Mouse (Mus musculus) thymus, postnatal 4 days (tissue): ENCODE data around the gene Gm8909.
"Not testable (repeated sequence)": the region's sequence is repeated elsewhere in the genome, so short reads cannot be mapped to it uniquely, and the experiment has no call there.

Experiments used
- DNase-seq: peaks from one replicate; pipeline ENCODE4 v3.0.0; 2021

Gm8909 gene

DNA sequence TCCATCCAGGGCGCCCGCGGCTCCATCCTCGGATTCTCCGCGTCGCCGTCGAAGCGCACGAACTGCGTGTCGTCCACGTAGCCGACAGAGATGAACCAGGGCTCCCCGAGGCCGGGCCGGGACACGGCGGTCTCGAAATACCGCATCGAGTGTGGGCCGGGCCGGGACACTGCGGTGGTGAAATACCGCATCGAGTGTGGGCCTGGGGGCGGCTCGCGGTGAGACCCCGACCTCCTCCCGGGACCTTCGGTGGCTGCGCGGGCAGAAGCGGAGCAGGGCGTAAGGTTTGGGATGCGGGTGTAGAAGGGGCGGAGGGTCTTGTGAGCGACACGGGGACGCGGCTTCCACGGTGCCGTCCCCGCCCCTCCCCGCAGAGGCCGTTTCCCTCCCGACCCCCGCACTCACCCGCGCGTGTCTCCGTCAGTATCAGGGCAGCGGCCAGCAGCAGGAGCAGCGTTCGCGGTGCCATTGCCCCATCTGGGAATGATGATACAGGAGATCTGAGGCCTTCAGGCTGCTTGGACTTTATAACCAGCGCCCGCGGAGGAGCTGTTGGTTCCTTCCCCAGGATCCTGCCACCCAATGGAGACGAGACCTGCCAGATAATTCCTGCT lies at the start of gene Gm8909:
Gene Gm8909, minus strand, starts transcription at position 499 of the 614 bp plus-strand sequence.
- DNase-seq = peak; percentile 64

- no peak for DNase-seq
Measured at GRCm38 (mm10) chr17:36215586-36215985, 47.2 kb upstream of the Gm8909 start.

DNA sequence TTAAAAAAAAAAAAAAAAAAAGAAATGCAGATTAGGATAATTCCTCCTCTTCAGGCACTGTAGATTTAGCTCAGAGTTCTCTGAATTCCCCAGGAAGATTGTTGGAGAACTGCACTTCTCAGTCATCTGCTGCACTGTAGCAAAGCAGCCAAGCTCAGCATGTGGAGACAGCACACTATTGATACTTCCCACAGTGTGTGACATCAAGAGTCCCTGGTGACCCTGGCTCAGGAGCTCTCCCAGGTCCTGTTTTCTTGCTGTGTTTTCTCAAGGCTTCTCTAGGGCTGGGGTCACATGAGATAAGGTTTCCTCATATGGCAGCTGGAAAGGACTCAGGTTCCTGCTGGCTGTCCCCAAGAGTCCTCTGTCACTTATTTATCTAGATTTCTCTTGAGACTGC lies 38.5 kb upstream of the Gm8909 start:
- peak; percentile 5 for DNase-seq

DNA sequence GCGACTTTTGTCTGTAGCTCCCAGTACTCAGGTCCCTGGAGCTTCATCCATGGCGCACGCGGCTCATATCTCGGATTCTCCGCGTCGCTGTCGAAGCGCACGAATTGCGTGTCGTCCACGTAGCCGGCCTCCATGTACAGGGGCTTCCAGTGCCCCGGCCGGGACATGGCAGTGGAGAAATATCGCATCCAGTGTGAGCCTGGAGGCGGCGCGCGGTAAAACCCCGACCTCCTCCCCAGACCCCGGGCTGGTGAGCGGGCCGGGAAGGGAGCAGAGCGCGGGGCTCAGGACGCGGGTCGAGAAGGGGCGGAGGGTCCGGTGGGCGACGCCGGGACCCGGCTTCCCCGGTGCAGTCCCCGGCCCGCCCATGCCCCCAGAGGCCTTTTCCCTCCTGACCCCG lies 37.5 kb upstream of the Gm8909 start:
- DNase-seq = peak; percentile 54

- peak; percentile 51 for DNase-seq
Measured at GRCm38 (mm10) chr17:36205456-36205855, 37.1 kb upstream of the Gm8909 start.

- peak; percentile 4 for DNase-seq
Measured at GRCm38 (mm10) chr17:36201851-36202250, 33.5 kb upstream of the Gm8909 start.

DNA sequence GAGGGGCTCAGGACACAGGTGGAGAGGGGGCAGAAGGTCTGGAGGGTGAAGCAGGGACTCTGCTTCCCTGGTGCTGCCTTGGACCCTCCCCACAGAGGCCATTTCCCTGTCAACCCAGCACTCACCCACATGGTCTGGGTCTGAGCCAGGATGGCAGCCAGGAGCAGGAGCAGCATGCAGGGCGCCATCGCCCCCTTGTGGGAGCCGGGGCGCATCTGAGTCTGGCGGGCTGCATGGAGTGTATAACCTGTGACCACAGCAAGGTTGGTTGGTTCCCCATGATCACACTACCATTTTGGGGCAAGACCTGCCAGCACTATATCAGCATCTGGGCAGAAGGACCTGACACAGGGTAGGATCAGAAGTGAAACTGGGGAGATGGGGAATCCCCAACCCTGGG lies 30.0 kb upstream of the Gm8909 start:
- peak; percentile 92 for DNase-seq

- no peak for DNase-seq
Measured at GRCm38 (mm10) chr17:36194471-36194870, 26.1 kb upstream of the Gm8909 start.

GRCm38 (mm10) chr17:36193546-36194141 lies 25.3 kb upstream of the Gm8909 start:
- DNase-seq = peak; percentile 92

DNA sequence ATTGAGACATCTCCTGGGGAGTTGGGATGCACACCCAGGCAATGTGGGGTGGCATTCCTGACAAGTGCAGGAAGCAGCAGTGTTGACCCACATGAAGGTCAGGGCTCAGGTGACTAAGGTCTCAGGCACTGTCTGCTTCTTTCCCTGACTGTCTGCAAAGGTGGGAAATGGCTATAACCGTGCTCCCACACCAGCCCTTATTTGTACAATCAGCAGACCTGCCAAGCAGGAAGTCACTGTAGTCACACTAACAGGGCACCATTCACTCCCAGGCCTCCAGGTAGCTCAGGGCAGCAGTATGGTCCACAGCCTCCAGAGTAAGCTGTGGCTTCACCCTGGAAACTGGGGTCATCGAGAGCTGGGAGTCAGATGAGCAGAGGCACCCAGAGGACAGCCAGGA lies 24.0 kb upstream of the Gm8909 start:
- peak; percentile 49 for DNase-seq

GRCm38 (mm10) chr17:36190169-36190507 lies 21.8 kb upstream of the Gm8909 start, which contains the start of gene H2-T3:
TSS of gene H2-T3 (minus strand) at chr17:36190287.
- peak; percentile 51 for DNase-seq

DNA sequence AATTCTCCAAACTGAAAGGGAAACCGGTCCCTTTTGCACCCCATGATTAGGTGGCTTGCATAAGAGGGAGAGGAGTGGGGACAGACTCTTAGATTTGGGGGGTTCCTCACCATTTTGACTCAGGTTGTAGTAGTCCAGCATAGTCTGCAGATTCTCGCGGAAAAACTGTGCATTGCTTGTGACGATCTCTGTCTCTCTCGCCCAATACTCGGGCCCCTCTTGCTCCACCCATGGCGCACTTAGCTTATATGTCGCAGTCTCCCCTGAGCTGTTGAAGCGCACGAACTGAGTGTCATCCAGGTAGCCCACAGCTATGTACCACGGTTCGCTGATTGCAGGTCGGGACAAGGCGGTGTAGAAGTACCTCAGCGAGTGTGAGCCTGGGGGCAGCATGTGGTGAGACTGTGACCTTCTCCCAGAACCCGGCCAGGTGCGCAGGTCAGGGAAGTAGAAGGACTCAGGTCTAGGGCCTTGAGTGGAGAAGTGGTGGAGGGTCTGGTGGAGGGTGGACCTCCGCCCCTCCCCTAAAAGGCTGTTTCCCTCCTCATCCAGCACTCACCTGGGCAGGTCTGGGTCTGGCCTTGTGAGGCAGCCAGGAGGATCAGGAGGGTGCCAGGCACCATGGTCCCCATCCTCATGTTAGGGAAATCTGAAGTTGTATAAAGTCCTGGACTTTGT lies 21.3 kb upstream of the Gm8909 start:
- DNase-seq = peak; percentile 56

- no peak for DNase-seq
Measured at GRCm38 (mm10) chr17:36187540-36187939, 19.2 kb upstream of the Gm8909 start.

- no peak for DNase-seq
Measured at GRCm38 (mm10) chr17:36182212-36182611, 13.9 kb upstream of the Gm8909 start.

GRCm38 (mm10) chr17:36179446-36179845 lies 11.1 kb upstream of the Gm8909 start:
- DNase-seq = not testable (repeated sequence)

DNA sequence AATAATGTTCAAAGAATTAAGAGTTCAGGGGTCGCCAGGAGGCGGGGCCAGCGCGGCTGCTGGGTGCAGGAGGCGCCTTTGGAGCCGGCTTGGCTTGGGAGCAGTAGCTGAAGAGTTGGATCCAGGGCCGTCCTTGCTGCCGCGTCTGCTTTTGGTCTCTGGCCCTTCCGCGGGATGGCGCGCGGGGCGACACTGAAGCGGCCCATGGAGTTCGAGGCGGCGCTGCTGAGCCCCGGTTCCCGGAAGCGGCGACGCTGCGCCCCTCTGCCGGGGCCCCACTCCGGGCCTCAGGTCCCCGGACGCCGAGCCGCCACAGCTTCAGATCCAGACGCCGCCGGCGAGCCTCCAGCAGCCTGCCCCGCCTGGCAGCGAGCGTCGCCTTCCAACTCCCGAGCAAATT lies 10.6 kb upstream of the Gm8909 start:
- peak; percentile 80 for DNase-seq

GRCm38 (mm10) chr17:36176132-36176531 lies 7.8 kb upstream of the Gm8909 start:
- DNase-seq = not testable (repeated sequence)

- no peak for DNase-seq
Measured at GRCm38 (mm10) chr17:36170287-36170814, 2.0 kb upstream of the Gm8909 start.

GRCm38 (mm10) chr17:36169753-36170152 lies 1.4 kb upstream of the Gm8909 start:
- DNase-seq = no peak

- not testable (repeated sequence) for DNase-seq
Measured at GRCm38 (mm10) chr17:36169094-36169493, 757 bp upstream of the Gm8909 start.

DNA sequence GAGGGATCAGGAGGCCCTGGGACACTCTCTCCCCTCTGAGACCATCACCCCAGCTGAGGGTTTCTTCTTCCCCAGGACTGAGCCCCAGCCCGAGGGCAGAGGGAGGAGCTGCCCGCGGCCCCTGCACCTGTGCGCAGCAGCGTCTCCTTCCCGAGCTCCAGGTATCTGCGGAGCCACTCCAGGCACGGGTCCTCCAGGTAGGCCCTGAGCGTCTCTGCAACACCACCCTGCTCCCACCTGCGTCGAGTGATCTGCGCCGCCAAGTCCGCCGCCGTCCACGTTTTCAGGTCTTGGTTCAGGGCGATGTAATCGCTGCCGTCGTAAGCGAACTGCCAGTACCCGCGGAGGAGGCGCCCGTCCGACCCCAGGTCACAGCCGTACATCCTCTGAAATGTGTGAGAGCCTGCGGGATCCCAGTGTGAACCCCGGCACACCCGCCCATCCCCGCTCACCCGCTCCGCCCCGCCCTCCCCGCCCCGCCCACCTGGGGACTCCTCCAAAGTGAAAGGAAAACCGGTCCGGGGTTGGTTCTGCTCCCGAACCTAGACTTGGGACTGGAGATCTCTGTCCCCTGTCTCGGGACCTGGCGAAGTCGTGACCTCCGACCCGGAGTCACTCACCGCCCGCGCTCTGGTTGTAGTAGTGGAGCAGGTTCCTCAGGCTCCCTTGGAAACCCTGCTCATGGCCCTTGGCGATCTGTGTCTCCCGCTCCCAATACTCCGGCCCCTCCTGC lies 865 bp downstream of the Gm8909 start:
- peak; percentile 63 for DNase-seq

GRCm38 (mm10) chr17:36166901-36167300 lies 1.4 kb downstream of the Gm8909 start:
- DNase-seq = not testable (repeated sequence)
